ENCODE assay signal across 12 mouse cellular contexts in the genomic region with DNA sequence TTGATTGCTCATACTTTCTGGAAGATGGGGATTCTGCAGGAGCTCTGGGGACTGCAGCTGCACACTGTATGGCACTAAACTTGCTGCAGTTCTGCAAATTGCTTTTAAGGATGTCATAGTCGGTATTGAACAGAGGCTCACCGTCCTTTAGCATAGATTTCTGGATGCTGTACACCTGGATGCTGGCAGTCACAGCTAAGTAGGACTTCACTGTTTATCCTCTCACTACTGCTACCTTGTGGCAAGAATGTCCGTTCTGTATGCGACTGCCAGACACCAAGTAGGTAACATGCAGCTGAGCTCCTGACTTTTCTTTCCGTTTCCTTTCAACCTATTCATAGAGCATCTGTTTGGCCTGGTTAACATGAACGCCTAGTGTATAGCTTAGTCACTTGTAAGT.
A peak's percentile ranks its signal among the peaks of the same experiment; 100 is the strongest.
DNase-seq lines count a peak whose midpoint lies in the region; ATAC-seq and TF ChIP-seq lines count a peak whose summit lies in the region.
"Had no signal": no experiment of that assay in that cellular context is flagged by ENCODE, and none has a peak within 500 bp of the region (broad histone marks: within the 10 kb centered on the region; RNA-seq: fewer than 3 reads in every experiment).

No protein-coding gene starts in this region.

- no peaks in the 10 kb centered on the region for H3K27me3 ChIP-seq in liver, postnatal 0 days (ENCODE audit: insufficient read depth, low read length)
- H3K27me3 ChIP-seq: embryonic facial prominence, embryonic 13.5 days had no signal

- no peak overlapping the region for H3K27ac ChIP-seq in liver, postnatal 0 days (ENCODE audit: low read depth)
- H3K27ac ChIP-seq: embryonic facial prominence, embryonic 13.5 days; hindbrain, embryonic 10.5 days; macrophage had no signal

- H3K9ac ChIP-seq in liver, postnatal 0 days (replicated peaks): no peak overlapping the region
- H3K9ac ChIP-seq: embryonic facial prominence, embryonic 13.5 days had no signal

- H3K4me1 ChIP-seq in liver, postnatal 0 days (ENCODE audit: insufficient read depth): no peaks in the 10 kb centered on the region
- H3K4me1 ChIP-seq: embryonic facial prominence, embryonic 13.5 days; hindbrain, embryonic 10.5 days had no signal

- DNase-seq in heart, postnatal 10 days: peak; percentile 2 to 9
- DNase-seq in heart, adult 8-10 months (ENCODE audit: low spot score): no peak
- DNase-seq in liver, postnatal 0 days: no peak
- DNase-seq in liver (no peak), R1 (ENCODE audit: low read depth, low spot score) (peak; percentile 64)
- peak; percentile 40 for DNase-seq in lung, postnatal 36 days
- no peak for DNase-seq in cerebellum, postnatal 36 days
- DNase-seq: left cerebral cortex, postnatal 4 days had no signal

- TF ChIP-seq EP300 in liver, postnatal 0 days (IDR thresholded peaks at IDR 0.05; ENCODE audit: low read depth): no peak

- no peak overlapping the region for H3K4me2 ChIP-seq in liver, postnatal 0 days (ENCODE audit: low read depth, low read length)
- H3K4me2 ChIP-seq: embryonic facial prominence, embryonic 13.5 days had no signal

- H3K36me3 ChIP-seq in liver, postnatal 0 days (replicated peaks; ENCODE audit: insufficient read depth, low read length): no peaks in the 10 kb centered on the region
- H3K36me3 ChIP-seq: embryonic facial prominence, embryonic 13.5 days; hindbrain, embryonic 10.5 days had no signal

- 59% methylated on average over 6 of the region's 6 CpGs for whole genome bisulfite sequencing in liver, postnatal 0 days (ENCODE audit: insufficient replicate concordance)

- intact Hi-C loops in heart, postnatal 10 days (cut with DNase I): no loop called here

- no peak for ATAC-seq in liver, postnatal 0 days
- ATAC-seq: forebrain, embryonic 16.5 days had no signal

- no peaks in the 10 kb centered on the region for H3K9me3 ChIP-seq in liver, postnatal 0 days (ENCODE audit: low read length)
- H3K9me3 ChIP-seq: embryonic facial prominence, embryonic 13.5 days; hindbrain, embryonic 10.5 days had no signal

- no peak overlapping the region for H3K4me3 ChIP-seq in liver, postnatal 0 days (ENCODE audit: low read depth, low read length)
- H3K4me3 ChIP-seq: embryonic facial prominence, embryonic 13.5 days; hindbrain, embryonic 10.5 days had no signal

- TF ChIP-seq CTCF in liver, postnatal 0 days (IDR thresholded peaks at IDR 0.05; ENCODE audit: low read depth): 0 out of 2 replicates have a peak, but pooled peaks have one; percentile 10

Comparison
In these comparisons a context has a peak if more than half of its experiments do, and no peak if none do; other contexts are left out.
1. DNase-seq: peak in heart, postnatal 10 days (2 of 2), R1 (single experiment) and lung, postnatal 36 days (single experiment); none in heart, adult 8-10 months (single experiment), liver, postnatal 0 days (single experiment), liver (single experiment) and cerebellum, postnatal 36 days (0 of 2).